Mouse (Mus musculus) spleen, adult 2 months (tissue): ENCODE results near the gene Rps6kc1.

Experiments
- CTCF ChIP-seq: fragments of 200-500 bp; IDR thresholded peaks from 2 replicates; pipeline ENCODE4 v1.5.1; 2011; ENCODE audit warnings: mild to moderate bottlenecking, inconsistent platforms; ENCODE audit not compliant: insufficient read depth, insufficient read length, insufficient replicate concordance; ENCODE audit errors: extremely low read depth
- POLR2A ChIP-seq: fragments of 200-500 bp; IDR thresholded peaks from 2 replicates; pipeline ENCODE4 v1.6.1; 2011; ENCODE audit warnings: low read depth, low read length, inconsistent platforms

- no peak for TF ChIP-seq CTCF
- TF ChIP-seq POLR2A = no peak
Observed at GRCm38 (mm10) chr1:190748937-190749336, 162.6 kb downstream of the Rps6kc1 start.
